Mouse (Mus musculus): Measurements from ENCODE around the gene Slc38a3. TPM values are rescaled to one million over a fixed set of nuclear protein-coding genes. Genes with fewer than 3 reads are reported as not detected.
A peak's percentile ranks its signal among the peaks of the same experiment; 100 is the strongest.

Gene Slc38a3
- total and polyA plus RNA-seq, 3 experiments: not detected

DNA sequence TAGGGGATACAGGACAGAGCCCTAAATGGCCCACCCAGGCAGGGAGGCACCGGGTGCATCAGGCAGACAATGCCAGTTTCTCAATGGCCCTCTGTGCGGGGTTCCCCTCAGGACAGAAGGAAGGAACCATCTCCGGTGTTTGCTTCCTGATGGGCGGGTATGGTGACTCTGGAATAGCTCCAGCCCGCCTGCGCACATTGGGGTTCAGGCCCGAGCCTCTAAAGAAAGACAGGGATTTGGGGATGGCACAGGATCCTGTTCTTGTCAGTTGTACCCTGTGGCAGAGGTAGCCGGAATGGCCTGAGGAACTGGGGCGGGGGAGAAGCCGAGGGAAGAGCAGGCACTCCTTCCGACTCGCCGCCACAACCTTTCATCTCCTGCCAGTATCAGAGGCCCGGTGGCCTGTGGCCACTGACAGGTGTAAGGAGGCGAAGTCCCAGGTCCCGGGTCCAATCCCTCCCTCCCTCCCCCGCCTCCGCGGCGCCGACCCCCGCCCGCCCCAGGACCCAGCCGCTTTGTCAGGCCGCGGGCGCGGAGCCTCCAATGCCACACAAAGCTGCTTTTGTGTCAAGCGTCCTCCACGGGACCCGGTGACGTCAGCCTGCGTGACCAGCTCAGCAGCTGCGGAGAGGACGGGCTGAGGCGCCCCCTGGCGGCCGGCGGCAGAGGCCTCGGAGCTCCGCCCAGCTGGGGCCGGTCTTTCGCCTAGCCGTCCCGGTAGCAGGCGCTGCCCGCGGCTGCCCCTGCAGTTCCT, 57.0 kb downstream of the Slc38a3 start (continued):
- peak; percentile 85; the same call in 1 of the 2 replicates for TF ChIP-seq UBTF (IDR thresholded peaks at IDR 0.05; ENCODE audit: borderline replicate concordance, insufficient read depth, low read depth, low read length)
- peak; percentile 73 for TF ChIP-seq ELF1 (IDR thresholded peaks at IDR 0.05; ENCODE audit: low read depth, low read length)
- TF ChIP-seq NRF1 (IDR thresholded peaks at IDR 0.05; ENCODE audit: insufficient read depth, low read depth, low read length, poor library complexity, severe bottlenecking): peak; percentile 35; the same call in 1 of the 2 replicates
- no peak for TF ChIP-seq POLR2AphosphoS5 (IDR thresholded peaks at IDR 0.05; ENCODE audit: borderline replicate concordance, low read depth, low read length)
- TF ChIP-seq MYC (IDR thresholded peaks at IDR 0.05; ENCODE audit: low read depth, low read length): no peak
- no peak for TF ChIP-seq GATA1 (IDR thresholded peaks at IDR 0.05; ENCODE audit: low read depth, low read length)
- TF ChIP-seq E2F4 (IDR thresholded peaks at IDR 0.05; ENCODE audit: borderline replicate concordance, low read depth, low read length): no peak
- TF ChIP-seq MXI1 (IDR thresholded peaks at IDR 0.05; ENCODE audit: low read depth, low read length): peak; percentile 64; the same call in 1 of the 2 replicates
- TF ChIP-seq MAFK (IDR thresholded peaks at IDR 0.05; ENCODE audit: borderline replicate concordance, low read depth, low read length): no peak
- peak; percentile 80 for TF ChIP-seq ETS1 (IDR thresholded peaks at IDR 0.05; ENCODE audit: low read depth, low read length)
- TF ChIP-seq SIN3A (IDR thresholded peaks at IDR 0.05; ENCODE audit: low read length): peak; percentile 80
- no peak for TF ChIP-seq BHLHE40 (IDR thresholded peaks at IDR 0.05; ENCODE audit: borderline replicate concordance, low read depth, low read length)
- TF ChIP-seq ZNF384 (IDR thresholded peaks at IDR 0.05; ENCODE audit: low read depth, low read length): no peak

DNA sequence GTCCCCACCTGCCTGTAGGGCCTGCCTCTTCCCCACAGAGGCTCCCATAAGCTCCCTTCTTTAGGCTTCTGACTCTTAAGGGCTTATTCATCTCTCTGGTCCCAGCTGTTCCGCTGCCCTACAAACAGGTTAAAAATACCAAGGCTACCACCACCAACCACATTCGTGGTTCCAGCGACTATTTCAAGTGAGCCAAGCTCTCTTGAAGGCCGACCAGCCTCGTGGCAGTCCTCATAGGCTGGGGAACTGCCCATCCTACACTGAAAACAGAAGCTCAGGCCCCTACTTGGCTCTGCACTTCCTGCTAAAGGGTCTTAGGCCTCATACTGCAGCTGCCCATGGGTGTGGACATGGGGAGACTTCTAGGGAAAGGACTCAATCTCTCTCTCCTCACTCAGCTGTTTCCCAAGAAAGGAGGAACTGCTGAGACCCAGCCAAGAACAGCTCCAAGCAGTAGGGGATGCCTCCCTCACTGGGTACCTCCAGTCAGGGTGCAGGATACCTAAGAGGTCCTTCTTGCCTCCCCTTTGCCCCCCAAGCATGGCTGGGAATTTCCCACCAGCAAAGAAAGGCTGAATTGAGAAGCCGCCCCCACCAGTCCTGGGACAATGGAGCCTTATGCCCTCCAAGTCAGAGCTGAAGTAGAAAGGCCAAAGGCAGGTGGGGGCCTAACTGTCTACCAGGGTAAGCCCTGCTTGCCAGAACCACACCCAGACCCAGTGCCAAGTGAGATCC, 57.7 kb downstream of the Slc38a3 start:
- TF ChIP-seq CHD2 (IDR thresholded peaks at IDR 0.05; ENCODE audit: low read length) (no peak), USF2 (IDR thresholded peaks at IDR 0.05; ENCODE audit: borderline replicate concordance in 1 of 2, insufficient read depth in 1 of 2, low read depth in 1 of 2, low read length in 2 of 2) (no peak), UBTF (IDR thresholded peaks at IDR 0.05; ENCODE audit: borderline replicate concordance, insufficient read depth, low read depth, low read length) (0 out of 2 replicates have a peak, but pooled peaks have one; percentile 1), RCOR1 (IDR thresholded peaks at IDR 0.05; ENCODE audit: low read depth, low read length) (no peak), GABPA (IDR thresholded peaks at IDR 0.05; ENCODE audit: low read depth, low read length) (no peak), ZNF384 (IDR thresholded peaks at IDR 0.05; ENCODE audit: low read depth, low read length) (no peak)
- Histone ChIP-seq H3K27ac (ENCODE audit: control insufficient read depth, low read depth, low read length) (no peak overlapping the region), H3K36me3 (ENCODE audit: control insufficient read depth in 1 of 2, insufficient read depth in 2 of 2, low read length in 2 of 2) (peaks cover 0 to 11% of the 10 kb centered on the region in 2 experiments; a peak in 3 of 4 replicates), H3K4me1 (ENCODE audit: control insufficient read depth in 1 of 2, insufficient read depth in 2 of 2, low read length in 2 of 2) (peaks cover 3 to 23% of the 10 kb centered on the region in 2 experiments; a peak in 3 of 4 replicates), H3K79me2 (ENCODE audit: control insufficient read depth, insufficient read depth, low read length, poor library complexity) (peaks cover 2% of the 10 kb centered on the region; the same call in 1 of the 2 replicates), H3K4me3 (ENCODE audit: control insufficient read depth in 1 of 2, insufficient read depth in 1 of 2, low read depth in 2 of 2, low read length in 2 of 2) (peak overlapping the region; percentile 65 to 85), H3K9ac (ENCODE audit: control insufficient read depth, low read depth, low read length, poor library complexity, severe bottlenecking) (peak overlapping the region; percentile 84), H3K27me3 (ENCODE audit: control insufficient read depth in 1 of 2, insufficient read depth in 2 of 2, low read length in 2 of 2) (no peaks in the 10 kb centered on the region), H3K9me3 (replicated peaks; ENCODE audit: insufficient read depth, low read length) (no peaks in the 10 kb centered on the region)
- DNase-seq (ENCODE audit: low read depth, low spot score): peak; percentile 34

Data from MEL (cell line).